10 mouse cellular contexts compared by ENCODE assay signal in the genomic region with DNA sequence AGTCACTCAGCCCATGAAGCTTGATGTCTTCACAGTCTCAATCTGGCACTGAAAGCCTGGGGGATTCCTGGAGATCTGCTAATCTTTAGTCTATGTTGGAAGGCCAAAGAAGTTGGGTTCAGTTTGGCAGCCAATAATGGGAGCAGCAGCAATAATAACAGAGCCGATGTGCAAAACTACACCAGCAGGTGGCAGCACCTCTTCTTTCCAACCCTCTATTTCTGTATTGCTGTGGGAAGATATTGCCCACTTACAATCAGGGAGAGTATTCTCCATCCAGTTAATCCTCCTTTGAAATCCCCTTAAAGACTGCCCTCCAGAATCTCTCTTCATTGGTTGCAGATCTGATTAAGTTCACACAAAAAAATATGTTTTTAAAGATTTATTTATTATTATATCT. TPM values are rescaled to one million over a fixed set of nuclear protein-coding genes. Genes with fewer than 3 reads are reported as not detected.
DNase-seq lines count a peak whose midpoint lies in the region; ATAC-seq and TF ChIP-seq lines count a peak whose summit lies in the region.
"Had no signal": no experiment of that assay in that cellular context is flagged by ENCODE, and none has a peak within 500 bp of the region (broad histone marks: within the 10 kb centered on the region; RNA-seq: fewer than 3 reads in every experiment).

No protein-coding gene starts in this region.

- H3K9ac ChIP-seq in hindbrain, embryonic 13.5 days, result no peak overlapping the region
- H3K9ac ChIP-seq in ES-Bruce4 (ENCODE audit: low read depth, poor library complexity, severe bottlenecking), result no peak overlapping the region
- no peak overlapping the region for H3K9ac ChIP-seq in midbrain, embryonic 12.5 days (replicated peaks)
- H3K9ac ChIP-seq: liver, embryonic 15.5 days; stomach, embryonic 15.5 days had no signal

- no peak overlapping the region for H3K4me3 ChIP-seq in hindbrain, embryonic 10.5 days
- no peak overlapping the region for H3K4me3 ChIP-seq in hindbrain, embryonic 13.5 days
- H3K4me3 ChIP-seq in ES-Bruce4 (ENCODE audit: low read depth, low read length), result no peak overlapping the region
- no peak overlapping the region for H3K4me3 ChIP-seq in midbrain, embryonic 12.5 days
- H3K4me3 ChIP-seq: liver, embryonic 15.5 days; stomach, embryonic 15.5 days had no signal

- ATAC-seq in hindbrain, embryonic 13.5 days (ENCODE audit: low FRiP score), result no peak
- ATAC-seq in midbrain, embryonic 12.5 days (ENCODE audit: low FRiP score, low read depth), result peak; percentile 64; the same call in 1 of the 2 replicates

- 26% methylated on average over 1 of the region's 1 CpGs for WGBS in hindbrain, embryonic 10.5 days
- 19% methylated on average over 1 of the region's 1 CpGs for WGBS in hindbrain, embryonic 13.5 days
- 24% methylated on average over 1 of the region's 1 CpGs for WGBS in midbrain, embryonic 12.5 days

- no peaks in the 10 kb centered on the region for H3K36me3 ChIP-seq in hindbrain, embryonic 10.5 days
- H3K36me3 ChIP-seq in hindbrain, embryonic 13.5 days, result no peaks in the 10 kb centered on the region
- no peaks in the 10 kb centered on the region for H3K36me3 ChIP-seq in ES-Bruce4 (ENCODE audit: control insufficient read depth, insufficient read depth, low read length, poor library complexity, severe bottlenecking)
- no peaks in the 10 kb centered on the region for H3K36me3 ChIP-seq in midbrain, embryonic 12.5 days
- H3K36me3 ChIP-seq: liver, embryonic 15.5 days; stomach, embryonic 15.5 days had no signal

- TF ChIP-seq CTCF in ES-Bruce4 (IDR thresholded peaks at IDR 0.05; ENCODE audit: low read depth, low read length), result peak; percentile 12

- no peaks in the 10 kb centered on the region for H3K4me1 ChIP-seq in hindbrain, embryonic 10.5 days (replicated peaks)
- H3K4me1 ChIP-seq in hindbrain, embryonic 13.5 days (replicated peaks), result no peaks in the 10 kb centered on the region
- peaks cover 4% of the 10 kb centered on the region for H3K4me1 ChIP-seq in ES-Bruce4 (ENCODE audit: control insufficient read depth, insufficient read depth, low read length)
- H3K4me1 ChIP-seq in midbrain, embryonic 12.5 days, result no peaks in the 10 kb centered on the region
- H3K4me1 ChIP-seq: stomach, embryonic 15.5 days had no signal

- no peak overlapping the region for H3K4me2 ChIP-seq in hindbrain, embryonic 13.5 days
- H3K4me2 ChIP-seq in midbrain, embryonic 12.5 days (replicated peaks), result no peak overlapping the region
- H3K4me2 ChIP-seq: liver, embryonic 15.5 days; stomach, embryonic 15.5 days had no signal

- no peak for TF ChIP-seq EP300 in ES-Bruce4 (IDR thresholded peaks at IDR 0.05; ENCODE audit: insufficient read depth, low read depth, low read length)

- no peaks in the 10 kb centered on the region for H3K9me3 ChIP-seq in hindbrain, embryonic 10.5 days
- H3K9me3 ChIP-seq in hindbrain, embryonic 13.5 days, result no peaks in the 10 kb centered on the region
- H3K9me3 ChIP-seq in ES-Bruce4 (replicated peaks; ENCODE audit: control insufficient read depth, insufficient read depth, low read length, poor library complexity, severe bottlenecking), result no peaks in the 10 kb centered on the region
- H3K9me3 ChIP-seq in midbrain, embryonic 12.5 days, result no peaks in the 10 kb centered on the region
- H3K9me3 ChIP-seq: liver, embryonic 15.5 days; stomach, embryonic 15.5 days had no signal

- peak; percentile 41 for DNase-seq in hindbrain, embryonic 10.5 days (ENCODE audit: low spot score)
- DNase-seq in A20 (ENCODE audit: low read depth, low spot score), result peak; percentile 65
- peak; percentile 74 for DNase-seq in embryo, embryonic 10.5 days (ENCODE audit: low spot score)
- peak; percentile 67 to 68 for DNase-seq in kidney, postnatal 4 days
- DNase-seq in yolk sac, embryonic 10.5 days (ENCODE audit: low spot score), result peak; percentile 17

- TF ChIP-seq POLR2A in ES-Bruce4 (IDR thresholded peaks at IDR 0.05; ENCODE audit: insufficient read depth, low read length), result no peak

- H3K27me3 ChIP-seq in hindbrain, embryonic 10.5 days (ENCODE audit: insufficient read depth, poor library complexity, severe bottlenecking), result no peaks in the 10 kb centered on the region
- no peaks in the 10 kb centered on the region for H3K27me3 ChIP-seq in hindbrain, embryonic 13.5 days
- no peaks in the 10 kb centered on the region for H3K27me3 ChIP-seq in ES-Bruce4 (ENCODE audit: control insufficient read depth, insufficient read depth, low read length, poor library complexity, severe bottlenecking)
- no peaks in the 10 kb centered on the region for H3K27me3 ChIP-seq in midbrain, embryonic 12.5 days
- H3K27me3 ChIP-seq: liver, embryonic 15.5 days; stomach, embryonic 15.5 days had no signal

- no peak overlapping the region for H3K27ac ChIP-seq in hindbrain, embryonic 10.5 days
- no peak overlapping the region for H3K27ac ChIP-seq in hindbrain, embryonic 13.5 days
- no peak overlapping the region for H3K27ac ChIP-seq in ES-Bruce4 (ENCODE audit: insufficient read depth, low read length)
- no peak overlapping the region for H3K27ac ChIP-seq in midbrain, embryonic 12.5 days (replicated peaks)
- H3K27ac ChIP-seq: liver, embryonic 15.5 days; stomach, embryonic 15.5 days had no signal

RNA-seq across cellular contexts. Expression of gene Ms4a6d, which starts 3.5 kb away (rescaled TPM):
- polyA plus RNA-seq in hindbrain, embryonic 10.5 days (2016; fragmentation: Nextera tagmentation; extraction: Ambion mirVana), result 1.4 and 2.8 TPM in 2 replicates
- 2.6 and 2.7 TPM in 2 replicates for polyA plus RNA-seq in hindbrain, embryonic 13.5 days (2015; fragmentation: Nextera tagmentation; extraction: Ambion mirVana)
- polyA plus RNA-seq in ES-Bruce4 (2011; ENCODE audit: insufficient read depth, insufficient read length, low read depth, missing spikeins), result not detected in 2 replicates
- 2.9 and 4.1 TPM in 2 replicates for polyA plus RNA-seq in midbrain, embryonic 12.5 days (2016; fragmentation: Nextera tagmentation; extraction: Ambion mirVana)

RNA-seq across cellular contexts. Expression of gene Ms4a2, which starts 15.3 kb away (rescaled TPM):
- polyA plus RNA-seq in hindbrain, embryonic 10.5 days (2016; fragmentation: Nextera tagmentation; extraction: Ambion mirVana), result not detected in 2 replicates
- 0.10 and 0.16 TPM in 2 replicates for polyA plus RNA-seq in hindbrain, embryonic 13.5 days (2015; fragmentation: Nextera tagmentation; extraction: Ambion mirVana)
- polyA plus RNA-seq in ES-Bruce4 (2011; ENCODE audit: insufficient read depth, insufficient read length, low read depth, missing spikeins), result not detected in 2 replicates
- not detected in 2 replicates for polyA plus RNA-seq in midbrain, embryonic 12.5 days (2016; fragmentation: Nextera tagmentation; extraction: Ambion mirVana)

RNA-seq across cellular contexts. Expression of gene Ms4a3, which starts 32.5 kb away (rescaled TPM):
- not detected in 2 replicates for polyA plus RNA-seq in hindbrain, embryonic 10.5 days (2016; fragmentation: Nextera tagmentation; extraction: Ambion mirVana)
- not detected in 2 replicates for polyA plus RNA-seq in hindbrain, embryonic 13.5 days (2015; fragmentation: Nextera tagmentation; extraction: Ambion mirVana)
- polyA plus RNA-seq in ES-Bruce4 (2011; ENCODE audit: insufficient read depth, insufficient read length, low read depth, missing spikeins), result not detected in 2 replicates
- not detected in 2 replicates for polyA plus RNA-seq in midbrain, embryonic 12.5 days (2016; fragmentation: Nextera tagmentation; extraction: Ambion mirVana)

RNA-seq across cellular contexts. Expression of gene Oosp2, which starts 52.2 kb away (rescaled TPM):
- polyA plus RNA-seq in hindbrain, embryonic 10.5 days (2016; fragmentation: Nextera tagmentation; extraction: Ambion mirVana), result not detected in 2 replicates
- not detected in 2 replicates for polyA plus RNA-seq in hindbrain, embryonic 13.5 days (2015; fragmentation: Nextera tagmentation; extraction: Ambion mirVana)
- polyA plus RNA-seq in ES-Bruce4 (2011; ENCODE audit: insufficient read depth, insufficient read length, low read depth, missing spikeins), result not detected in 2 replicates
- not detected in 2 replicates for polyA plus RNA-seq in midbrain, embryonic 12.5 days (2016; fragmentation: Nextera tagmentation; extraction: Ambion mirVana)
- polyA plus RNA-seq: stomach, embryonic 15.5 days had no signal

Comparison
In these comparisons a context has a peak if more than half of its experiments do, and no peak if none do; other contexts are left out.
1. DNase-seq: peak in every context shown above with its lines; median percentile 74 in embryo, embryonic 10.5 days; 68 in kidney, postnatal 4 days; 65 in A20; 41 in hindbrain, embryonic 10.5 days; 17 in yolk sac, embryonic 10.5 days.